Mouse (Mus musculus) frontal cortex, postnatal 36 days (tissue): ENCODE measurements at regions not wholly inside any gene's neighbourhood (a gene's known extent, or its start where the extent isn't known, plus 50 kb on each side); places are given as distances from the start of the nearest gene placed in this dataset.
A peak's percentile ranks its signal among the peaks of the same experiment; 100 is the strongest.

Experiments used
- DNase-seq, 2 experiments: peaks; one replicate each; pipeline ENCODE4 v3.0.0; 2022; ENCODE audit warnings: low spot score in 2 of 2

DNA sequence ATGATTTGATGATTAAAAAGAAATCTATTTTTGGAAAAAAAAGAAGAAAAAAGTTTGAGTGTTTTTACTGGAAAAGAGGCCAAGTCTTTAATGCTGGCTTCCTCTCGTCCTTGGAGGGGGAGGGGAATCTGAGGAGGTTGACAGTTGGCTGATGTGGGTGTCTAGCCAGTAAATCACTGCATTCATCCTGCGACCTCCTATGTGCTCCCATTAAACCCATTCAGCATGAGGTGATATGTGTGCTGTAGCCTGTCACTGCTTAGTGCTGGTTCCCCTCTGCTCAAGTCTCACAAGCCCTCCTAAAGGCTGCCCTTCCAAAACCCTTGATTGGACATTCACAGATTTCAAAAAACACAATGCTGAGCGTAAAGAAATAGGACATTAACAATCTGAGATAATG, 68.7 kb downstream of the Atoh1 start:
- DNase-seq, result no peak

- no peak for DNase-seq
Observed at GRCm38 (mm10) chr6:64798804-64799203, 69.9 kb downstream of the Atoh1 start.

DNA sequence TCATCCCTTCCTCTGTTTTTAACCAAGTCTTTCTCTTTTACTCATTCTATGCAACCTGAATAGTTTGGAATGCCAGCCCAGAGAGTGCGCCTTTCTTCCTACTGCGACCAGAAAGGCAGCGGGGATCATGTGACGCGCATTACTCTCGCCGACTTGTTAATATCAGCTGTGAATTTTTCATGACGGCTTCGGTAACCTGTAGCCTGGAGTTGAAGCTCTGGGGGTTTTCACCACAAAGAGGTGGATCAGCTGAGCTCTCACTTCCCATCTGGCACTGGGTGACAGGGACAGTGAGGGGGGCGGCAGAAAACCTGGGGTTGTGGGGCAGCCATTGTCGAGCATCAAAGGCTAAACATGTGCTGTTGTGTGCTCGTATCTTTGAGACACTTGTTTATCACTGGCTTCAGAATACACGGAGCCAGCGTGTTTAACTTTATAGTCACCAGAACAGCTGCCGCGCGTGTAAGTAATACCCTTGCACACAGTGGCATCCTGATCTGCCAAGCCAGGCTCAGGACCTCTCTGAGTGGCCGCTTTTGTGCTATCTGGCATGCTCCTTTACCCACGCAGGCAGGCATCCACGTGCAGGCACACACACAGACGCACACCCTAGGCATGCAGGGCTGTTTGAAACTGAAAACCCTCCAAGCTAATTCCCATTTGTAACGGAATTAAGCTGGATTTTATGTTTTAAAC, 70.5 kb downstream of the Atoh1 start:
- peak in 1 of 2 experiments; percentile 2 for DNase-seq

DNA sequence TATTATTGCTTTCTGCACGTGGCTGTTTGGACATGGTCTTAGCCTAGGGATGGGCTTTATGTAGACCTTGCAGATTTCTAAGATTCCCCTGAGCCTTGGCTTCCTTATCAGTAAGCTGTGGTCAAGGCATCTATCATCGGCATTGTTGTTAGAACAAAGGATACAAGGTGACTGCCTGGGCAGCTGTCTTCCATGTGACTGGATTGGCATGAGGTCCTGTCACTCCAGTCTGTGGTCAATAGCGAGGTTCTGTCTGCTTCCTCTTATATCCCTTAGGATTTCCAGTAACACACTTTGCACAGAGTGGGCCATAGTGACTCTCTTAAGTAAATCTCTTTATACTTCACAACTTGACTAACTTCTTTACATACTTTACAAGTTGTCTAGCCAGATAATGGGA, 72.0 kb downstream of the Atoh1 start:
- DNase-seq, result no peak

DNA sequence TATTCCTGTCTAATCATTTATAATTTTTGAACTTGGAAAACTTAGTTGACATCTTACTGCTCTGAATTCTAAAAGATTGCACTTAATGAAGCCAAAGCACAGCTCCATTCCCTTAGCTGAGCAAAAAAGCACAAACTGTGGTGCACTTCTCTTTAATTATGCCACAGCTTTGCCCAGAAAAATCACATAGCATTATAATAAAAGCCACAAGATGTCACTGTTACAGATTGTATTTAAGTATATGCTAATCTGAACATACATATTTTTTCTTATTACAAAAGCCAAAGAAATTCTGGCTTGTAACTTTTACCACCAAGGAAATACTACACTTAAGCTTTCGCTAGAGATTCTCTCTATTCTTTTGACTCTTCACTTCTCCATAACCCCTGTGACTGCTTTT, 86.2 kb downstream of the Atoh1 start:
- DNase-seq, result no peak

GRCm38 (mm10) chr6:64849097-64849648, 120.2 kb downstream of the Atoh1 start:
- DNase-seq, result no peak

- DNase-seq, result no peak
Observed at GRCm38 (mm10) chr6:64862901-64863300, 134.0 kb downstream of the Atoh1 start.

DNA sequence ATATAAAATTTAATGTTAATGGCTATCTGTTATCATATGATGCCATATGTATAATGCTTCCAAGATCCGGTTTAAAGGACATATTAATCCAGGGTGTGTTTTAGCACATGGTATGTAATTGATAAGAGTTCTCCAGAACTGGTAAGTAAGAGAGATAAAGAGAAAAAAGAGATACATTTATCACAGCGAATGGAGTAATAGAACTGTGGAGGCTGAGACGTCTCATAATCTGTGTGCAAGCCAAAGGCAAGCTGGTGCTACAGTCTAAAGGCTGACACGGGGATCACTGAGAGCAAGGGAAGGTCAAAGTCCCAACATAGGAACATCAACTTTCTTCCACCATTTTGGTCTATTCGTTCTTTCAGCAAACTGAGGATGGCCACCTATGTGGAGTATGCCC, 146.0 kb upstream of the Smarcad1 start:
- no peak for DNase-seq
